Mouse (Mus musculus): ENCODE results near the gene Olfr9. TPM values are rescaled to one million over a fixed set of nuclear protein-coding genes. Genes with fewer than 3 reads are reported as not detected.

Gene Olfr9
- polyA plus RNA-seq, 1 experiment = not detected

DNA sequence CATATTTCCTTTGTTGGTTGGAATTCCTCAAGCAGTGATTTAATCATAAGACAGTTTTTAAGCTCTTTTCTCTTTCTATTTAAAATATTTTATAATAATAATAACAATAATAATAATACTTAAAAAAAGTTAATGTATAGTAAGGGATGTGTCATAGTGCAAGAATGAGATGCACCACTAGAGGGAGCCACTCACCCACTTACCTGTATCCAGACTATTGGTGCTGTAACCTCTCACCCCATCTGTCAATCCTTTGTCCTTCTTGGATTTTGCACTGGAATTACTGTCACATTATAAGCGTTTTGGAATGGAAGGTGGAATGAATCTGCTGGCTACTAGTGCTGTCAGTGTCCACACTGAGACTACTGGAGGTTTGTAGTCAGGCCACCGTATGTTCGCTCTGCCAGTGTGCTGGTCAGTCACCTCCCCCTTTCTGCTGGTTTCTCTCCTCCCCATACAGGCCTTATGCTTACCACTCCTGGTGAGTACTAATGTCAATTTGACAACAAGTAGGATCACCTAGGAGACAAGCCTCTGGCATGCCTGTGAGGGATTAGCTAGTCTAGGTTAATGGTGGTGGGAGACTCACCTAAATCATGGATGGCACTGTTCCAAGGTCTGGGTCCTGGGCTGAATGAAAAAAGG is 36.9 kb downstream of the Olfr9 start:
- 61% methylated on average over 3 of the region's 3 CpGs for WGBS
- Histone ChIP-seq H3K27ac (ENCODE audit: control insufficient read depth, insufficient read depth, low read depth, low read length, poor library complexity) (no peak overlapping the region), H3K4me1 (ENCODE audit: control insufficient read depth, insufficient read depth, low read length) (no peaks in the 10 kb centered on the region), H3K4me3 (replicated peaks; ENCODE audit: control insufficient read depth, low read depth, low read length) (no peak overlapping the region)
- TF ChIP-seq POLR2A (IDR thresholded peaks at IDR 0.05; ENCODE audit: borderline replicate concordance, control insufficient read depth, low read depth, low read length) (no peak), CTCF (IDR thresholded peaks at IDR 0.05; ENCODE audit: control insufficient read depth, insufficient read depth, low read length) (0 out of 2 replicates have a peak, but pooled peaks have one; percentile 16)

- no peaks in the 10 kb centered on the region for H3K4me1 ChIP-seq (ENCODE audit: control insufficient read depth, insufficient read depth, low read length)
- no peak overlapping the region for H3K4me3 ChIP-seq (replicated peaks; ENCODE audit: control insufficient read depth, low read depth, low read length)
- WGBS = 60% methylated on average over 2 of the region's 2 CpGs
- no peak overlapping the region for H3K27ac ChIP-seq (ENCODE audit: control insufficient read depth, insufficient read depth, low read depth, low read length, poor library complexity)
- TF ChIP-seq POLR2A (IDR thresholded peaks at IDR 0.05; ENCODE audit: borderline replicate concordance, control insufficient read depth, low read depth, low read length) (no peak), CTCF (IDR thresholded peaks at IDR 0.05; ENCODE audit: control insufficient read depth, insufficient read depth, low read length) (no peak)
Measured at GRCm38 (mm10) chr10:129028343-129028742, 39.1 kb downstream of the Olfr9 start.

GRCm38 (mm10) chr10:129039796-129040195 is 50.6 kb downstream of the Olfr9 start, which contains the start of gene Olfr764-ps1:
TSS of gene Olfr764-ps1 (minus strand) at chr10:129039896.
- H3K4me3 ChIP-seq (replicated peaks; ENCODE audit: control insufficient read depth, low read depth, low read length) = no peak within 1 kb of the TSS
- TF ChIP-seq CTCF (IDR thresholded peaks at IDR 0.05; ENCODE audit: control insufficient read depth, insufficient read depth, low read length) (no peak), POLR2A (IDR thresholded peaks at IDR 0.05; ENCODE audit: borderline replicate concordance, control insufficient read depth, low read depth, low read length) (no peak)
- 68% methylated on average over 3 of the region's 3 CpGs for WGBS
- H3K4me1 ChIP-seq (ENCODE audit: control insufficient read depth, insufficient read depth, low read length) = no peaks in the 10 kb centered on the region
- H3K27ac ChIP-seq (ENCODE audit: control insufficient read depth, insufficient read depth, low read depth, low read length, poor library complexity) = no peak within 1 kb of the TSS

Other genes starting within 250 kb of the Olfr9 start
- gene Dgka, start 244.6 kb upstream of the Olfr9 start, polyA plus RNA-seq (2011; ENCODE audit: insufficient read depth, insufficient read length, low replicate concordance, missing spikeins) = 19.2 and 41.7 TPM in 2 replicates
- 58.3 and 76.9 TPM in 2 replicates for gene Pym1, start 241.5 kb upstream of the Olfr9 start, polyA plus RNA-seq (2011; ENCODE audit: insufficient read depth, insufficient read length, low replicate concordance, missing spikeins)
- 2.4 and 5.1 TPM in 2 replicates for gene Mmp19, start 198.5 kb upstream of the Olfr9 start, polyA plus RNA-seq (2011; ENCODE audit: insufficient read depth, insufficient read length, low replicate concordance, missing spikeins)
- 12.2 and 20.7 TPM in 2 replicates for gene Dnajc14, start 185.4 kb upstream of the Olfr9 start, polyA plus RNA-seq (2011; ENCODE audit: insufficient read depth, insufficient read length, low replicate concordance, missing spikeins)
- gene Tmem198b, start 185.1 kb upstream of the Olfr9 start, polyA plus RNA-seq (2011; ENCODE audit: insufficient read depth, insufficient read length, low replicate concordance, missing spikeins) = 2.8 and 8.3 TPM in 2 replicates
- 45.2 and 73.3 TPM in 2 replicates for gene Sarnp, start 172.1 kb upstream of the Olfr9 start, polyA plus RNA-seq (2011; ENCODE audit: insufficient read depth, insufficient read length, low replicate concordance, missing spikeins)
- gene Ormdl2, start 167.8 kb upstream of the Olfr9 start, polyA plus RNA-seq (2011; ENCODE audit: insufficient read depth, insufficient read length, low replicate concordance, missing spikeins) = 24.9 and 25.4 TPM in 2 replicates
- gene Gdf11, start 97.7 kb upstream of the Olfr9 start, polyA plus RNA-seq (2011; ENCODE audit: insufficient read depth, insufficient read length, low replicate concordance, missing spikeins) = 2.4 and 3.6 TPM in 2 replicates
- gene Cd63, start 88.4 kb upstream of the Olfr9 start, polyA plus RNA-seq (2011; ENCODE audit: insufficient read depth, insufficient read length, low replicate concordance, missing spikeins) = 49.2 and 134 TPM in 2 replicates
- 2.6 and 6.2 TPM in 2 replicates for gene Rdh5, start 66.5 kb upstream of the Olfr9 start, polyA plus RNA-seq (2011; ENCODE audit: insufficient read depth, insufficient read length, low replicate concordance, missing spikeins)
- 78.6 and 92.7 TPM in 2 replicates for gene Bloc1s1, start 65.4 kb upstream of the Olfr9 start, polyA plus RNA-seq (2011; ENCODE audit: insufficient read depth, insufficient read length, low replicate concordance, missing spikeins)
- gene Itga7, start 55.6 kb upstream of the Olfr9 start, polyA plus RNA-seq (2011; ENCODE audit: insufficient read depth, insufficient read length, low replicate concordance, missing spikeins) = 1.4 and 1.9 TPM in 2 replicates
- gene Mettl7b, start 28.4 kb upstream of the Olfr9 start, polyA plus RNA-seq (2011; ENCODE audit: insufficient read depth, insufficient read length, low replicate concordance, missing spikeins) = 1.3 and 3.7 TPM in 2 replicates
- gene Olfr763, start 21.4 kb downstream of the Olfr9 start, polyA plus RNA-seq (2011; ENCODE audit: insufficient read depth, insufficient read length, low replicate concordance, missing spikeins) = not detected in 2 replicates
- gene Olfr764-ps1, start 50.5 kb downstream of the Olfr9 start, polyA plus RNA-seq (2011; ENCODE audit: insufficient read depth, insufficient read length, low replicate concordance, missing spikeins) = not detected in 2 replicates
- gene Olfr765, start 60.6 kb downstream of the Olfr9 start, polyA plus RNA-seq (2011; ENCODE audit: insufficient read depth, insufficient read length, low replicate concordance, missing spikeins) = not detected in 2 replicates
- not detected in 2 replicates for gene Olfr766-ps1, start 79.5 kb downstream of the Olfr9 start, polyA plus RNA-seq (2011; ENCODE audit: insufficient read depth, insufficient read length, low replicate concordance, missing spikeins)
- gene Olfr767, start 93.5 kb downstream of the Olfr9 start, polyA plus RNA-seq (2011; ENCODE audit: insufficient read depth, insufficient read length, low replicate concordance, missing spikeins) = not detected in 2 replicates
- not detected in 2 replicates for gene Olfr768, start 109.9 kb downstream of the Olfr9 start, polyA plus RNA-seq (2011; ENCODE audit: insufficient read depth, insufficient read length, low replicate concordance, missing spikeins)
- not detected in 2 replicates for gene Olfr769, start 128.4 kb downstream of the Olfr9 start, polyA plus RNA-seq (2011; ENCODE audit: insufficient read depth, insufficient read length, low replicate concordance, missing spikeins)
- gene Olfr770, start 149.6 kb downstream of the Olfr9 start, polyA plus RNA-seq (2011; ENCODE audit: insufficient read depth, insufficient read length, low replicate concordance, missing spikeins) = not detected in 2 replicates
- not detected in 2 replicates for gene Olfr771, start 175.3 kb downstream of the Olfr9 start, polyA plus RNA-seq (2011; ENCODE audit: insufficient read depth, insufficient read length, low replicate concordance, missing spikeins)
- 0.43 TPM in 1 of 2 replicates, not detected in the other for gene Olfr772, start 188.5 kb downstream of the Olfr9 start, polyA plus RNA-seq (2011; ENCODE audit: insufficient read depth, insufficient read length, low replicate concordance, missing spikeins)
- not detected in 2 replicates for gene Olfr773, start 198.0 kb downstream of the Olfr9 start, polyA plus RNA-seq (2011; ENCODE audit: insufficient read depth, insufficient read length, low replicate concordance, missing spikeins)
- gene Olfr774, start 246.8 kb downstream of the Olfr9 start, polyA plus RNA-seq (2011; ENCODE audit: insufficient read depth, insufficient read length, low replicate concordance, missing spikeins) = not detected in 2 replicates